Mouse (Mus musculus) spleen, postnatal 10 days (tissue): ENCODE data around the gene 4921530L21Rik.

Source experiments
- DNase-seq, 2 experiments: peaks; one replicate each; pipeline ENCODE4 v3.0.0; 2021 to 2022; ENCODE audit warnings: low spot score in 2 of 2

4921530L21Rik gene

DNA sequence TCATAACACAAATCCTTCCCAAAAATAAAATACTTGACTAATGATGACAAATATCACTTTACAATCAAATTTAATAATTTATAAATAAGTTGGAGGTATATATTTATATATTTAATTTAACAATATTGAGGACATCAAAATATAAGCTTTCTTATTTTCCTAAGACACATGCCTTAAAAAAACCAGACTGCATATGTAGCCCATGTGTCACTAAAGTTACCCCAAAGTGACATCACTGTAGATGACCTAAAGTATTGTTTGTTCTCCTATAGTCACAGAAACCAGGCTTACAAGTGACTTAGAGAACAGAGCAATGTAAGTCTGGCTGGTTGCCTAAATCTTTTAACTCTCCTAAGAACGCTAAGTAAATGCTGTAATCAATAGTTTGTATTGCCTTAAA is at the start of gene 4921530L21Rik:
Gene 4921530L21Rik, plus strand, starts transcription at position 301 of the 400 bp plus-strand sequence.
- DNase-seq, result no peak

DNA sequence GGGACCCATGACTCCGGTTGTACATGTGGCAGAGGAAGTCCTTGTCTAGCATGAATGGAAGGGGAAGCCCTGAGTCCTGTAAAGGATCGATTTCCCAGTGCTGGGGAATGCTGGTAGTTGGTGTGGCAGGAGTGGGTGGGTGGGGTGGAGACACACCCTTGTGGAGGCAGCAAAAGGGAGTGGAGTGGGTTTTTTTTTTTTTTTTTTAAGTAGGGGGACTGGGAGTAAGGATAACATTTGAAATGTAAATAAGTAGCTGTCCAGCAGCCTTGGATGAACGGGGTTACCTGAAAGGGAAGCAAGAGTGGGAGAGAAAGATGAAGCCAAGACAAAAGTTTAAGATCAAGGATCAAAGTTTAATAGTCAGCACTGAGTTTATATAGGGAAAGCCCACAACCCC is 47.2 kb upstream of the 4921530L21Rik start:
- DNase-seq, result no peak

DNA sequence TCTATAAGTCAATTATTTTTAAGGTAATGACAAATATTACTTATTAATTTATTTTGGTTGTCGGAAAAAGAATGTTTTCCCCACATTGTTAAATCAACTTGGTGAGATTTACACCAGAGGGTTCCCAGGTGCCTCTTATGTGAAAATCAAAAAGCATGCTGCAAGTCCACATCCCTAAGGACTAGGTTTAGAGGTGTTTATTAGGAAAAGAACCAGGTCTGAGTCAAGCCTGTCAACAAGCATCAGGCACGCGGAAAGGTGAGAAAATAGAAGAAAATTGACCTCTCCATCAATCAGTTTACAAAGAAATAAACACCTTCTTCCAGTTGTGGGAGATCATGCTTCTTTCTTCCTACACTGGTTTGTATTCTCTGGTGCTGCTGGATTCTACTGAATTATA is 18.1 kb upstream of the 4921530L21Rik start:
- no peak for DNase-seq

DNA sequence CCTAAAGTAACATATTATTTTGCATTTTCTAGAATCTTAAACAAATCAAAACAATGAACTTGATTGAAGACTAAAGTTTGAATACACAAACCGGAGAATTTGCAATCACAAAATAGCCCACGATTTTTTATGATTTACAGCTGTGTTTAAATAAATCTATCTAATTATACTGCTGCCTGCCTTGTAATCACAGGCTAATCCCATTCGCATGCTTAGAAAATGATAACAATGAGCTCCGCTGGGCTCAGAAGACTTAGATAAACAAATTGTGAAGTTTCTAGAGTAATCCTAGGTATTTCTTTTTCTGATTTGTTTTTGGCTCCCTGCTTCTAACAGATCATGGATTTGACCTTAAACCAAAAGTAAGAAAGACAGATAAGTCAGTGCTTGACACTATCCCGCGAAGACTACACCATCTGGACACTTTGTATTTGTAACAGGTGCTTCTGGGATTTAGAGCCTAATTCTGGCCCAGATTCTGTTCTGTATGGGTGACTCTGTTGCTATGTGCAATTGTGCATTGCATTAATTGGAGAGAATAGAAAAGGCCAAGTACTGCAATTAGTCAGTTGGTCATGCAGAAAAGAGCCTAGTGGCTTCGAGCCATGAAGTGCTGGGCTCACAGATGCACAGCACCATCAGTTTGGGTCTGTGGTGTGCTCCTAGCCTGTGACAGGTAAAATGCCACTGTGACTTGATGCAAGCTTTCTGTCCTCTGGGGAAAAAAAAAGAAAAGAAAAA is 15.2 kb upstream of the 4921530L21Rik start:
- DNase-seq, result no peak

DNA sequence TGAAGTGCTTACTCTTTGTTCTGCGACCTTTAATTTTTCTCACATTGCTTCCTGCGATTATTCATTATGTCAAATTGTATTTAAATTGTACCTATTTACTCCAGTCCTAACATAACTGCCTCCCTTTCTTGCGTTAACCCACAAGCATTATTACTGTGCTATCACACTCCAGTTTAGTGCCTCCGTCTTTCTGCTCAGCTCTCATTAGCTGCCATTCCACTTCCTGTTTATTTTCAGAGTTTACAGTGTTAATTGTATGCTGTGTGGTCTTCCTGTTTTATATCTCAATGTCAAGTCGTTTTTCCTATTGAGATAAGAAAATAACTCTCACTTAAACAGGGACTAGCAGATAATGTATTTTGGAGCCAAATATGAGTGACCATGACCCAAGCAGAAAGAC is 9.0 kb upstream of the 4921530L21Rik start:
- DNase-seq, result no peak

DNA sequence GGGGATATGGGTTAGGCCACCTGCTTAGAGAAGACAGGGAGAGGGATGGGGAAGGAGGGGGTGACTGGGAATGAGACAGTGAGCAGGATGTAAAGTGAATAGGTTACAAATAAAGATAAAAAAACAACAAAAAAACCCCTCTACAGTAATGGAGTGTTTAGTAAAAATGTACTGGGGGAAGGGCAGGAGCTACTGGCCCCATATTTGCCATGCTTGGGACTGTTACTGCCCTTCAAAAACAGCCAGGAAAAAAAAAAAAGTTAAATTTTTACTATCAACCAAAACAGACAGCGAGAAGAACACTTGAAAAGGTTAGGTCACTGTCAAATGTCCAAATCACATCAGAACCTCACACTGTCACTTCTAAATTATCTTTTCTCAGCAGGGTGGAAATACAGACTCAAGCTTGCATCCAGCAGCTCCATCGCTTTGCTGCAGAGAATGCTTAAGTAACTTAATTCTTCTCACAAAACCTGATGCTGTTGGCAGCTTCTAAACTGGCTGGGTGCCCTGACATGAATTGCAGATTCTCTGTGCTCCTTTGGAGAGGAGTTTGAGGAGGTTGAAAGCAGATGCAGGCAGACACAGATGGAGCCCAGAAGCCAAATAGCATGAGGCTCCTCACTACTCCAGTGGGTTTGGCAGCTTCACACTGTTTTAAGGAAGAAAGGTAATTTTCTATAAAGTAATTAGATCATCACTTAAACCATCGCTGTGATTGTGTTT is 4.1 kb upstream of the 4921530L21Rik start:
- no peak for DNase-seq

DNA sequence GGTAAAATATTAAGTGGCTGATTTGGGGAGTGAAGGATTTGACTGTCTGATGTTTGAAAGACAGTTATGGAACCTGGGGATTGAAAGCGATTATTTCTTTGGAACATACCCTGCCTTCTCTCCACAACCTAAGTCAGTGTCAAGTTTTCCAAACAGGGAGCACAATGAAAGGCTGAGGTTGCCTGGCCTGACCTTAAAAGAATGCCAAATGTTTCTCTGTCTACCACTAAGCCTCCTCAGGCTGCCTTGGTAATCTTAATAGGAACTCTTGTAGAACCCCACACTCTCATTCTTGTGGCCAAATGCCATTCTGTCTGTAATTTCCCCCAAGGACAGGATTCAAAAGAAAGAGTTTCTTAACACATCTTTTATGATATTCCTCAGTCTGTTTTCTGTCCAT is 3.5 kb upstream of the 4921530L21Rik start:
- no peak for DNase-seq

DNA sequence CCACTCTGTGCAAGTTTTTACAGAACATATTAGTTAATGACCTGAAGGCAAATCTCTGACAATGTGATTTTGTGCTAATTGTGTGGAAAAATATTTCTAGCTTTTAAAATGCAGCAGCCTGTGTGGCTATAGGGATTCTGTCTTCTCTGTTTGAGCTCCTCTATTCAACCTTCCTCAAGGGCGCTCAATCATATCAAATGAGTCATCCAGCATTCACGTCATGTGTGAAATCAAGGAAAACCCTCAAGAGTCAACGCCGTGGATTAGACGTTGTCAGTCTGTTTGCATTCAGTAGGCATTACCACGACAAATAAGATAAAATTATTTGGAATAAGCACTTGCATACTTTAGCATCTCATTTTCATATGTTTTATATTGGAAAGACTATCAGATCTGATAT is 18.4 kb downstream of the 4921530L21Rik start:
- DNase-seq, result no peak

DNA sequence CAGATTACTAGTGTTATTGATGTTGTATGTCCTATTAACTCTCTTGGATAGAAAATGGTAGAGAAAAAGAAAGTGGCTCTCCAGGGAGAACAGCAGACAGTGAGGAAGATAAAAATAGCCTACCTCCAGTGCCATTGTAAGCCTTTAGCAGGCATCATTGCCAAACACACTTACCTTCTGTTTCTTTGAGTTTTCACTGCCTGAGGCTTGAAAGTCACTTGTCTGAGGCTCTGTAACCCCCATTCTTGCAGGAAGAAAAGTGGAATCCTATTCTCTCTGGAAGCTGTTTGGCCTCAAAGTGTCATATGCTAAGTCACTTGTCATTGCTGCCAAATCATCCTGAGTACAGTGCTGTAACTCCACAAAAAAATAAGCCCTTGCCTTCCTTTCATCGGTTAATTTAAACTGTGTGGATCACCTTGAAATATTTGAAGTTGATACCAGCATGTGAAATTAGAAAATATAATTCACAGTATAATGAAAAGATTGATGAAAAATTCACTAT is 23.6 kb downstream of the 4921530L21Rik start:
- no peak for DNase-seq

DNA sequence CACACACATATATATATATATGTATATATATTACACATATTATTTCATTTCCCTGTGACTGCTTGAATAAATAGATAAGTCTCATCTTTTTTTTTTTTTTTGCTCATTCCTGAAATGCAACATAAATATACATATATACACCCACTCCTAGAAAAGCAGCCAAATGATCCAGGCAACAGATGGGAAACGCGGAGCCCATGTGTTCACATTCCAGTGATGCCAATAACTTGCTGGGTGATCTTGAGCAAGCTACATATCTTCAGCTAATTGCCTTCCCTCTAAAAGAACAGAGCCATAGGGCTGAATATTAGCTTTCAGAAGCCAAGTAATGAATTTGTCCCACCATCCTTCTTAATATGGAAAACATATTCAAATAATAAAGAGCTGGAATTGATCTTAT is 32.2 kb downstream of the 4921530L21Rik start:
- DNase-seq, result no peak

DNA sequence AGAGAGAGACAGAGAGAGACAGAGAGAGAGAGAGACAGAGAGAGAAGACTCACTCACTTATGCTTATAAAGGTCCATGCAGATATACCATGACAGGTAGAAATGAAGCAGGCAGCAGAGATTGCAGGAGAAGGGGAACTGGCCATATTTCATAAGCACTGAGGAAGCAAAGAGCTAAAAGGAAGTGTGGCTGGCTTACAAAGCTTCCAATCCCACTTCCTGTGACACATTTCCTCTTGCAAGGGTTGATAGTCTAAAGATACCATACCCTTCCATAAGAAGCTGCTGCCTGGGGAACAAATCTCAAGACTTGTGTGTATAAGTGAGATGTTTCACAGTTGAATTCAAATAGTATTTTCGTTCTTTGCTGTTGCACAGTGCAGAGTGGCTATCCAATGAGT is 45.7 kb downstream of the 4921530L21Rik start:
- no peak for DNase-seq

DNA sequence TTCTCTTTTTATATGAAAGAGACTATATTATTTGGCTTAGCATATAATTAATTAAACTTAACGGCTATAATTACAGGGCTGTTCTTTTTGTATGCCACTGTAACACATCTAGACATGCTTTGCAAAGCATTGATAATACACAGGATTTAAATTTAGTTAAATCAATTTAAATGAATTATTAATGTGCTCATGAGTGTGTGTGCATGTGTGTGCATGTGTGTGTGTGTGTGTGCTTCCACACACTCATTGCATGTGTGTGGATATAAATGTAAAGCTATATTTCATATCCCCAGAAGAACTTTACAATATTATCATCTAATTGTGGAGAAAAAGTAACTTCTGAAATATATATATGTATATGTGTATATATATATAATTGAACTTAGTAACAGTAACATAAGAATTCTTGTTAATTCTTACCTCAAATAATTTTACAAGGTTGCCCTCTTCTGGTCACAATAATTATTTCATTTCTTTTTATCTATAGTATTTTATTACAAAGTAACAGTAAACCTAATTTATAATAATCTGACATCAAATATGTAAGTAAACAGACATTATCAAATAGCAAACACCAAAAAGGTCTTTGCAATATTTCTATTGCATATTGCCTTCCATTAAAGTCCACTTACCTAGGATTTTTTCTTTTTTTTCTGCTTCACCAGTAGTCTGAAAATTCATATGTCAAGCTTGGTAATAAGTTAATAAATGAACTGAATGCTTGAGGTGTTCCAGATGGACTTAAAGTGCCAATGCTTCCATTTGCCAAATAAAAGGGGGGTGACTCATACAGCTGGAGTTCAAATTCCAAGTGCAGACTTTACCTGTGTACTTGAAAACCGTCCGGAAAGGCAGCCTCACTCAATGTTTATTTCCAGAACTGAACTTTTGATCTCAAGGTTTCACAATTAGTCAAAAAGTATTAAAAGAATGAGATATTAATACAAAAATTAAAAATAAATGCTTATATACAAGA is 47.0 kb downstream of the 4921530L21Rik start:
- no peak for DNase-seq
